In the genomic region with DNA sequence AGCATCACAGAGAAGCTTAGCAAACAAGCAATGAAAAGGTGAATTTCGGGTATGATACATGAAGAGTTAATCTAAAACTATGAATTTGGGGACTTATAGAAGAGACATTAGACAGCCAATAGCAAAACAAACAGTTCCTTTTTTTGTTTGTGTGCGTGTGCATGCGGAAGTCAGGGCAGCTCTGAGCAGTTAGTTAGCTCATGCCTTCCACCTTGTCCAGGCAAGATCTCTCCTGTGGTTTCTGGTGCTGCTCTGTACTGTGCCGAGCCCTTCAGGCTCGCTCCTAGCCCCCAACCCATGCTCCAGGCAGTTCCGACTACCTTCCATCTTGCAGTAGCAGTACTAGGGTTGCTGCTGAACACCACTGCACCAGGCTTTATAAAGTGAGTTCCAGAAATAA, we compare ENCODE assay signal across 24 mouse cellular contexts. TPM values are rescaled to one million over a fixed set of nuclear protein-coding genes. Genes with fewer than 3 reads are reported as not detected.
DNase-seq lines count a peak whose midpoint lies in the region; ATAC-seq and TF ChIP-seq lines count a peak whose summit lies in the region.
"Had no signal": no experiment of that assay in that cellular context is flagged by ENCODE, and none has a peak within 500 bp of the region (broad histone marks: within the 10 kb centered on the region; RNA-seq: fewer than 3 reads in every experiment).

No protein-coding gene starts in this region.

- peaks cover 16% of the 10 kb centered on the region for H3K36me3 ChIP-seq in midbrain, embryonic 10.5 days
- H3K36me3 ChIP-seq: kidney, embryonic 15.5 days; liver, embryonic 15.5 days; lung, embryonic 15.5 days; midbrain, embryonic 12.5 days had no signal

- TF ChIP-seq CTCF in cerebellum, adult 2 months (IDR thresholded peaks at IDR 0.05; ENCODE audit: borderline replicate concordance, insufficient read depth, low read depth, low read length), result no peak

- no peak overlapping the region for H3K4me3 ChIP-seq in cerebellum, adult 2 months (replicated peaks; ENCODE audit: insufficient read depth, low read depth, low read length)
- no peak overlapping the region for H3K4me3 ChIP-seq in midbrain, embryonic 10.5 days
- H3K4me3 ChIP-seq: forebrain, embryonic 10.5 days; hindbrain, embryonic 10.5 days; kidney, embryonic 15.5 days; limb, embryonic 10.5 days; liver, embryonic 15.5 days; lung, embryonic 15.5 days; midbrain, embryonic 12.5 days had no signal

- no peaks in the 10 kb centered on the region for H3K9me3 ChIP-seq in midbrain, embryonic 10.5 days (replicated peaks)
- H3K9me3 ChIP-seq: forebrain, embryonic 10.5 days; hindbrain, embryonic 10.5 days; kidney, embryonic 15.5 days; limb, embryonic 10.5 days; liver, embryonic 15.5 days; lung, embryonic 15.5 days; midbrain, embryonic 12.5 days had no signal

- 67% methylated on average over 6 of the region's 6 CpGs for WGBS in cerebellum, adult 2 months
- 90% methylated on average over 6 of the region's 6 CpGs for WGBS in midbrain, embryonic 10.5 days

- H3K27me3 ChIP-seq in cerebellum, adult 2 months (ENCODE audit: control insufficient read depth, insufficient read depth, low read length), result no peaks in the 10 kb centered on the region
- no peaks in the 10 kb centered on the region for H3K27me3 ChIP-seq in midbrain, embryonic 10.5 days (ENCODE audit: low read depth, poor library complexity, severe bottlenecking)
- H3K27me3 ChIP-seq: kidney, embryonic 15.5 days; liver, embryonic 15.5 days; lung, embryonic 15.5 days; midbrain, embryonic 12.5 days; Patski had no signal

- TF ChIP-seq POLR2A in cerebellum, adult 2 months (IDR thresholded peaks at IDR 0.05; ENCODE audit: borderline replicate concordance, insufficient read depth, low read length), result no peak

- peak; percentile 70 for ATAC-seq in common myeloid progenitor, adult 5-6 weeks (replicated peaks; ENCODE audit: low read depth, poor library complexity, severe bottlenecking)
- ATAC-seq in megakaryocyte progenitor cell, adult 5-6 weeks (replicated peaks; ENCODE audit: poor library complexity), result peak; percentile 86
- ATAC-seq: forebrain, postnatal 0 days; hindbrain, embryonic 16.5 days; Patski had no signal

- H3K27ac ChIP-seq in cerebellum, adult 2 months (ENCODE audit: insufficient read depth, low read length), result 0 out of 2 replicates have a peak overlapping the region, but pooled peaks have one; percentile 6
- H3K27ac ChIP-seq in midbrain, embryonic 10.5 days (replicated peaks), result no peak overlapping the region
- H3K27ac ChIP-seq: forebrain, embryonic 10.5 days; hindbrain, embryonic 10.5 days; kidney, embryonic 15.5 days; limb, embryonic 10.5 days; liver, embryonic 15.5 days; lung, embryonic 15.5 days; midbrain, embryonic 12.5 days had no signal

- DNase-seq in cerebellum, adult 2 months, result no peak
- no peak for DNase-seq in cerebellum, postnatal 4 days (ENCODE audit: low spot score in 2 of 2)
- DNase-seq in A20 (ENCODE audit: low read depth, low spot score), result peak; percentile 22
- DNase-seq in lung, postnatal 36 days, result no peak
- DNase-seq in midbrain, embryonic 10.5 days (ENCODE audit: low spot score), result no peak
- DNase-seq in testis, postnatal 10 days (ENCODE audit: low spot score), result no peak
- DNase-seq: adrenal gland, postnatal 36 days; cerebellum, adult 18-20 months; cerebellum, postnatal 25 days; forebrain, postnatal 0 days; liver; lung, postnatal 4 days; right cerebral cortex, postnatal 4 days had no signal

- H3K4me1 ChIP-seq in cerebellum, adult 2 months (ENCODE audit: control insufficient read depth, insufficient read depth, low read length), result peaks cover 56% of the 10 kb centered on the region
- peaks cover 8% of the 10 kb centered on the region for H3K4me1 ChIP-seq in midbrain, embryonic 10.5 days
- H3K4me1 ChIP-seq: midbrain, embryonic 12.5 days had no signal

RNA-seq across cellular contexts. Expression of gene Spred2, which starts 31.5 kb away (rescaled TPM):
- 40.3 and 40.6 TPM in 2 replicates for polyA plus RNA-seq in cerebellum, adult 2 months (2012; rRNA removed)
- total RNA-seq in common myeloid progenitor, adult 5-6 weeks (2017), result 6.2 and 9.5 TPM in 2 replicates
- total RNA-seq in megakaryocyte progenitor cell, adult 5-6 weeks (2015), result 16.9 and 20.7 TPM in 2 replicates
- 4.4 and 5.0 TPM in 2 replicates for total RNA-seq in megakaryocyte progenitor cell, adult 5-6 weeks (2017)
- 5.9 and 6.8 TPM in 2 replicates for polyA plus RNA-seq in midbrain, embryonic 10.5 days (2016; fragmentation: Nextera tagmentation; extraction: Ambion mirVana)
